Mouse (Mus musculus) cerebellum, adult 2 months (tissue): Measurements from ENCODE around the gene Olfr103.

Experiments used
- CTCF ChIP-seq: fragments of 200-500 bp; IDR thresholded peaks from 2 replicates; pipeline ENCODE4 v1.5.1; 2011; ENCODE audit warnings: low read depth, mild to moderate bottlenecking, control low read depth, low read length, moderate library complexity, borderline replicate concordance; ENCODE audit not compliant: insufficient read depth
- POLR2A ChIP-seq: fragments of 200-500 bp; IDR thresholded peaks from 2 replicates; pipeline ENCODE4 v1.6.1; 2011; ENCODE audit warnings: low read length, control low read depth, borderline replicate concordance; ENCODE audit not compliant: insufficient read depth

- TF ChIP-seq CTCF, result no peak
- no peak for TF ChIP-seq POLR2A
Observed at GRCm38 (mm10) chr17:37359282-37359681, 19.8 kb upstream of the Olfr103 start, which contains the start of gene Olfr104-ps.
